Mouse (Mus musculus): ENCODE measurements around the gene Slc38a9. TPM values are rescaled to one million over a fixed set of nuclear protein-coding genes. Genes with fewer than 3 reads are reported as not detected.

Slc38a9 gene
- 17.6 and 18.9 TPM in 2 replicates for polyA plus RNA-seq (2014; fragmentation: Nextera tagmentation; extraction: Ambion mirVana)

GRCm38 (mm10) chr13:112660574-112661381 is at the start of gene Slc38a9:
Gene Slc38a9, plus strand, starts transcription at chr13:112660751.
- Histone ChIP-seq H3K27ac (ENCODE audit: low read depth, low read length) (no peak within 1 kb of the TSS), H3K4me3 (ENCODE audit: low read depth, low read length) (peak within 1 kb of the TSS; percentile 80), H3K27me3 (ENCODE audit: control insufficient read depth, insufficient read depth, low read length) (no peaks in the 10 kb centered on the region), H3K9ac (ENCODE audit: low read length) (peak within 1 kb of the TSS; percentile 70), H3K4me2 (ENCODE audit: low read depth) (peak within 1 kb of the TSS; percentile 75), H3K4me1 (ENCODE audit: control insufficient read depth, insufficient read depth, low read length) (0 out of 2 replicates have a peak, but pooled peaks cover 9% of the 10 kb centered on the region), H3K36me3 (ENCODE audit: control insufficient read depth, insufficient read depth, low read length) (no peaks in the 10 kb centered on the region), H3K9me3 (ENCODE audit: control insufficient read depth, low read length) (no peaks in the 10 kb centered on the region)
- peak; percentile 92 for DNase-seq (ENCODE audit: low spot score)
- WGBS = under 1% methylated on average over 33 of the region's 33 CpGs
- ATAC-seq (ENCODE audit: insufficient read depth, low FRiP score, low TSS enrichment) = peak; percentile 98

DNA sequence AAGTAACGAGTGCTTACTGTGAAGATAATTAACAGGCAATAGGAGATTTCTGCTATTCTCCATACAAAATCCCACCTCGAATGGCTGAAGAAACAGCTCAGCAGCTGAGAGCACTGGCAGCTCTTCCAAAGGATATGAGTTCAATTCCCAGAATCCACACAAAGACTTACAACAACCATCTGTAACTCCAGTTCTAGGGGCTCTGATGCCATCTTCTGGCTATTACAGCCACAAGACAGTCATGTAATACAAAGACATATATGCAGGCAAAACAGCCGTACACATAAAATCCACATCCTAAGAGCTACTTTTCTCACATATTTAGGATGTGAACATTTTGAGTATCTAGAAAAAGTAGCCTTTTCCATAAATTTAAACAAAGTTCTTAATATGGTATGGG is 39.0 kb upstream of the Slc38a9 start:
- Histone ChIP-seq H3K9ac (ENCODE audit: low read length) (no peak overlapping the region), H3K27ac (ENCODE audit: low read depth, low read length) (no peak overlapping the region), H3K36me3 (ENCODE audit: control insufficient read depth, insufficient read depth, low read length) (no peaks in the 10 kb centered on the region), H3K4me3 (ENCODE audit: low read depth, low read length) (no peak overlapping the region), H3K4me1 (ENCODE audit: control insufficient read depth, insufficient read depth, low read length) (no peaks in the 10 kb centered on the region), H3K9me3 (ENCODE audit: control insufficient read depth, low read length) (no peaks in the 10 kb centered on the region), H3K27me3 (ENCODE audit: control insufficient read depth, insufficient read depth, low read length) (no peaks in the 10 kb centered on the region), H3K4me2 (ENCODE audit: low read depth) (no peak overlapping the region)
- ATAC-seq (ENCODE audit: insufficient read depth, low FRiP score, low TSS enrichment) (no peak), DNase-seq (ENCODE audit: low spot score) (no peak)
- 81% methylated on average over 3 of the region's 3 CpGs for WGBS

DNA sequence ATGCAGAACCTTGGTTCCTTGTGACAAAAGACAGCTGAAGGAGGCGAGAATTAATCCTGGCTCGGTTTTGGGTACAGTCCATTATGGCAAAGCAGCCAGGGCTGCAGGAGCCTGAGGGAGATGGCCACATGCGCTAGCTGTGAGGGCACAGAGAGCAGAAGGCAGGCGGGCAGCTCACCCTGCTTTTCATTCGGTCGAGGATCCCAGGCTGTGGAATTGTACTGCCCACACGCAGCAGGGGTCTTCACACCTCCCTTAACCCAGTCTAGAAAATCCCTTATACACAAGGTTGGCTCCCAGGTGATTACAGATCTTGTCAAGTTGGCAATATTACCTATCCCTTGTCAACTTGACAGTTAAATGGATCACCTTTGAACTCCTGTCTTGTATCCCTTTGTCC is 36.9 kb upstream of the Slc38a9 start:
- H3K27me3 ChIP-seq (ENCODE audit: control insufficient read depth, insufficient read depth, low read length) = no peaks in the 10 kb centered on the region
- no peak overlapping the region for H3K4me3 ChIP-seq (ENCODE audit: low read depth, low read length)
- H3K27ac ChIP-seq (ENCODE audit: low read depth, low read length) = no peak overlapping the region
- ATAC-seq (ENCODE audit: insufficient read depth, low FRiP score, low TSS enrichment) (no peak), DNase-seq (ENCODE audit: low spot score) (no peak)
- H3K9ac ChIP-seq (ENCODE audit: low read length) = no peak overlapping the region
- no peaks in the 10 kb centered on the region for H3K4me1 ChIP-seq (ENCODE audit: control insufficient read depth, insufficient read depth, low read length)
- no peaks in the 10 kb centered on the region for H3K36me3 ChIP-seq (ENCODE audit: control insufficient read depth, insufficient read depth, low read length)
- no peak overlapping the region for H3K4me2 ChIP-seq (ENCODE audit: low read depth)
- H3K9me3 ChIP-seq (ENCODE audit: control insufficient read depth, low read length) = no peaks in the 10 kb centered on the region
- WGBS = 63% methylated on average over 7 of the region's 7 CpGs

DNA sequence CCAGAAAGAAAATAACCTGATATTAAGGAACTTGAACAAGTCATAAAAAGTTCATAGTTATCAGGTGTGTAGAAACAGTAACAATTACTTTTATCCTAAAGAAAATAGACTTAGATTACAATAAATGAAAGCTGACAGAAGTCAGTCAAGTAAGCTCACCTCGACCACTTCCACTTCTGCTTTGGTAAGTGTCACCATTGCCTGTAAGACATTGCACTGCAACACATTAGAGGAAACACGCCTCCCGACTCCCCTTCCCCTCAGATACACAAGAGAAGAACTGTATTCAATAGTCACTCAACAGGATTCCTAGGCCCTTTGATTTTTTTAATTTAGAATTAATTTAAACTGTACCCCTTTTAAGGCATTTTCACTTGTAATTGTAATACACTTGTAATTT is 35.9 kb upstream of the Slc38a9 start:
- DNase-seq (ENCODE audit: low spot score) (no peak), ATAC-seq (ENCODE audit: insufficient read depth, low FRiP score, low TSS enrichment) (no peak)
- no peak overlapping the region for H3K27ac ChIP-seq (ENCODE audit: low read depth, low read length)
- no peaks in the 10 kb centered on the region for H3K4me1 ChIP-seq (ENCODE audit: control insufficient read depth, insufficient read depth, low read length)
- no peaks in the 10 kb centered on the region for H3K27me3 ChIP-seq (ENCODE audit: control insufficient read depth, insufficient read depth, low read length)
- H3K9ac ChIP-seq (ENCODE audit: low read length) = no peak overlapping the region
- no peaks in the 10 kb centered on the region for H3K36me3 ChIP-seq (ENCODE audit: control insufficient read depth, insufficient read depth, low read length)
- no peak overlapping the region for H3K4me2 ChIP-seq (ENCODE audit: low read depth)
- no peaks in the 10 kb centered on the region for H3K9me3 ChIP-seq (ENCODE audit: control insufficient read depth, low read length)
- no peak overlapping the region for H3K4me3 ChIP-seq (ENCODE audit: low read depth, low read length)
- WGBS = 85% methylated on average over 3 of the region's 3 CpGs

GRCm38 (mm10) chr13:112625566-112625965 is 35.0 kb upstream of the Slc38a9 start:
- H3K4me3 ChIP-seq (ENCODE audit: low read depth, low read length) = no peak overlapping the region
- no peak overlapping the region for H3K4me2 ChIP-seq (ENCODE audit: low read depth)
- no peaks in the 10 kb centered on the region for H3K36me3 ChIP-seq (ENCODE audit: control insufficient read depth, insufficient read depth, low read length)
- ATAC-seq (ENCODE audit: insufficient read depth, low FRiP score, low TSS enrichment) (no peak), DNase-seq (ENCODE audit: low spot score) (no peak)
- H3K9me3 ChIP-seq (ENCODE audit: control insufficient read depth, low read length) = no peaks in the 10 kb centered on the region
- H3K9ac ChIP-seq (ENCODE audit: low read length) = no peak overlapping the region
- no peaks in the 10 kb centered on the region for H3K4me1 ChIP-seq (ENCODE audit: control insufficient read depth, insufficient read depth, low read length)
- no peaks in the 10 kb centered on the region for H3K27me3 ChIP-seq (ENCODE audit: control insufficient read depth, insufficient read depth, low read length)
- no peak overlapping the region for H3K27ac ChIP-seq (ENCODE audit: low read depth, low read length)

GRCm38 (mm10) chr13:112635174-112635837 is 25.2 kb upstream of the Slc38a9 start:
- Histone ChIP-seq H3K36me3 (ENCODE audit: control insufficient read depth, insufficient read depth, low read length) (no peaks in the 10 kb centered on the region), H3K27ac (ENCODE audit: low read depth, low read length) (no peak overlapping the region), H3K4me2 (ENCODE audit: low read depth) (no peak overlapping the region), H3K27me3 (ENCODE audit: control insufficient read depth, insufficient read depth, low read length) (no peaks in the 10 kb centered on the region), H3K9ac (ENCODE audit: low read length) (no peak overlapping the region), H3K4me3 (ENCODE audit: low read depth, low read length) (no peak overlapping the region), H3K9me3 (ENCODE audit: control insufficient read depth, low read length) (no peaks in the 10 kb centered on the region), H3K4me1 (ENCODE audit: control insufficient read depth, insufficient read depth, low read length) (no peaks in the 10 kb centered on the region)
- DNase-seq (ENCODE audit: low spot score) = no peak
- ATAC-seq (ENCODE audit: insufficient read depth, low FRiP score, low TSS enrichment) = no peak
- WGBS = 62% methylated on average over 7 of the region's 7 CpGs

- no peak for ATAC-seq (ENCODE audit: insufficient read depth, low FRiP score, low TSS enrichment)
- no peak overlapping the region for H3K9ac ChIP-seq (ENCODE audit: low read length)
- no peaks in the 10 kb centered on the region for H3K4me1 ChIP-seq (ENCODE audit: control insufficient read depth, insufficient read depth, low read length)
- H3K27me3 ChIP-seq (ENCODE audit: control insufficient read depth, insufficient read depth, low read length) = no peaks in the 10 kb centered on the region
- no peaks in the 10 kb centered on the region for H3K36me3 ChIP-seq (ENCODE audit: control insufficient read depth, insufficient read depth, low read length)
- no peaks in the 10 kb centered on the region for H3K9me3 ChIP-seq (ENCODE audit: control insufficient read depth, low read length)
- WGBS = 43% methylated on average over 3 of the region's 3 CpGs
- no peak overlapping the region for H3K4me3 ChIP-seq (ENCODE audit: low read depth, low read length)
- no peak overlapping the region for H3K4me2 ChIP-seq (ENCODE audit: low read depth)
- DNase-seq (ENCODE audit: low spot score) = no peak
- H3K27ac ChIP-seq (ENCODE audit: low read depth, low read length) = no peak overlapping the region
Measured at GRCm38 (mm10) chr13:112636498-112636897, 24.1 kb upstream of the Slc38a9 start.

- Histone ChIP-seq H3K36me3 (ENCODE audit: control insufficient read depth, insufficient read depth, low read length) (no peaks in the 10 kb centered on the region), H3K27me3 (ENCODE audit: control insufficient read depth, insufficient read depth, low read length) (no peaks in the 10 kb centered on the region), H3K27ac (ENCODE audit: low read depth, low read length) (no peak overlapping the region), H3K4me2 (ENCODE audit: low read depth) (no peak overlapping the region), H3K9me3 (ENCODE audit: control insufficient read depth, low read length) (no peaks in the 10 kb centered on the region), H3K9ac (ENCODE audit: low read length) (no peak overlapping the region), H3K4me3 (ENCODE audit: low read depth, low read length) (no peak overlapping the region), H3K4me1 (ENCODE audit: control insufficient read depth, insufficient read depth, low read length) (no peaks in the 10 kb centered on the region)
- DNase-seq (ENCODE audit: low spot score) = no peak
- 73% methylated on average over 4 of the region's 4 CpGs for WGBS
- no peak for ATAC-seq (ENCODE audit: insufficient read depth, low FRiP score, low TSS enrichment)
Measured at GRCm38 (mm10) chr13:112639111-112639510, 21.4 kb upstream of the Slc38a9 start.

DNA sequence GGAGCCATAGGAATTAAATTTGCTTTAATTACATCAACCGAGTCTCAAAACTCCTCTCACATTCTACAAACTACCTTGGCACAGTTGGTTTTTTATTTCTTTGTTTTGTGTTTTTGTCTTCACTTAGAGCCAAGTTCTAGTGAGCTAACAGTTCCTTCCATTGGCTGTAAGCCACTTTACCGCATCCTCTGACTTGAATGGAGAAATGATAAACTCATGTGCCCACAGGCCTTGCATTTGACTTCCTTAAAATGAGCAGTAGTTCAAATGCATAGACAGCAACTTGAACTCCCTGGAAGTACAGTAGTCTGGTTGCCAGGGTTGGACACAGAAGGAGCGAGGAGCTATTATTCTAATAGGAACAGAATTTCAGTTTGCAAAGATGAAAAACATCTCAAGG is 17.7 kb upstream of the Slc38a9 start:
- Histone ChIP-seq H3K9me3 (ENCODE audit: control insufficient read depth, low read length) (no peaks in the 10 kb centered on the region), H3K27me3 (ENCODE audit: control insufficient read depth, insufficient read depth, low read length) (no peaks in the 10 kb centered on the region), H3K4me2 (ENCODE audit: low read depth) (no peak overlapping the region), H3K36me3 (ENCODE audit: control insufficient read depth, insufficient read depth, low read length) (no peaks in the 10 kb centered on the region), H3K4me1 (ENCODE audit: control insufficient read depth, insufficient read depth, low read length) (no peaks in the 10 kb centered on the region), H3K27ac (ENCODE audit: low read depth, low read length) (no peak overlapping the region), H3K4me3 (ENCODE audit: low read depth, low read length) (no peak overlapping the region), H3K9ac (ENCODE audit: low read length) (no peak overlapping the region)
- WGBS = 94% methylated on average over 3 of the region's 3 CpGs
- ATAC-seq (ENCODE audit: insufficient read depth, low FRiP score, low TSS enrichment) (no peak), DNase-seq (ENCODE audit: low spot score) (no peak)

Measured in neural tube, embryonic 11.5 days (tissue).